Mouse (Mus musculus) CH12.LX (cell line): ENCODE measurements around the gene Jun. TPM values are rescaled to one million over a fixed set of nuclear protein-coding genes. Genes with fewer than 3 reads are reported as not detected.

Experiments used
- DNase-seq: peaks from one replicate; pipeline ENCODE4 v3.0.0-alpha.2; 2013; ENCODE audit errors: extremely low read depth
- H3K27ac ChIP-seq: 2 replicates; pipeline ENCODE4 v1.5.1; 2012; ENCODE audit warnings: low read depth, mild to moderate bottlenecking, control low read depth, moderate library complexity; ENCODE audit not compliant: insufficient read depth
- H3K27me3 ChIP-seq: replicated peaks from 2 replicates; pipeline ENCODE3; 2012; ENCODE audit warnings: inconsistent platforms
- H3K36me3 ChIP-seq, 2 experiments: replicated peaks in 1 of 2; 2 replicates each; pipeline versions ENCODE3 to v1.6.1; 2012; ENCODE audit warnings: inconsistent platforms in 1 of 2, low read length in 1 of 2, mild to moderate bottlenecking in 1 of 2, mixed read lengths in 1 of 2, moderate library complexity in 1 of 2; ENCODE audit not compliant: control insufficient read depth in 1 of 2, insufficient read depth in 1 of 2
- H3K4me1 ChIP-seq, 2 experiments: 2 replicates each; pipeline ENCODE4 v1.6.1; 2012; ENCODE audit warnings: inconsistent platforms in 1 of 2, moderate library complexity in 1 of 2; ENCODE audit not compliant: insufficient read depth in 2 of 2, control insufficient read depth in 1 of 2
- H3K4me2 ChIP-seq: 2 replicates; pipeline ENCODE4 v1.6.1; 2012; ENCODE audit warnings: low read depth, mild to moderate bottlenecking, control low read depth; ENCODE audit not compliant: poor library complexity, insufficient read depth, severe bottlenecking
- H3K4me3 ChIP-seq, 3 experiments: fragments of 150-350 bp in 1 of 3; sonication (generic) in 1 of 3; replicated peaks in 1 of 3; 2 replicates each; pipeline versions ENCODE3 to v1.5.1; 2011 to 2012; ENCODE audit warnings: low read depth in 2 of 3, low read length in 2 of 3, mild to moderate bottlenecking in 2 of 3, moderate library complexity in 2 of 3, control low read depth in 1 of 3, improper control_type of control experiment in 1 of 3, inconsistent platforms in 1 of 3, mixed read lengths in 1 of 3; ENCODE audit not compliant: poor library complexity in 1 of 3
- H3K79me2 ChIP-seq: replicated peaks from 2 replicates; pipeline ENCODE4 v1.6.1; 2012; ENCODE audit warnings: mild to moderate bottlenecking, moderate library complexity; ENCODE audit not compliant: control insufficient read depth, poor library complexity, insufficient read depth, severe bottlenecking; ENCODE audit errors: extremely low read depth
- H3K9ac ChIP-seq: 2 replicates; pipeline ENCODE4 v1.6.1; 2012; ENCODE audit warnings: low read depth, mild to moderate bottlenecking, control low read depth, moderate library complexity; ENCODE audit not compliant: insufficient read depth
- H3K9me3 ChIP-seq: replicated peaks from 2 replicates; pipeline ENCODE3; 2012; ENCODE audit warnings: low read length, inconsistent platforms, mixed read lengths
- CHD1 ChIP-seq: IDR thresholded peaks from 2 replicates; pipeline ENCODE4 v1.6.1; 2012; ENCODE audit warnings: low read depth, low read length, improper control_type of control experiment, inconsistent platforms
- ETS1 ChIP-seq: conservative IDR thresholded peaks from 2 replicates; pipeline ENCODE4 v1.6.1; 2012; ENCODE audit warnings: low read depth, mild to moderate bottlenecking, inconsistent platforms, low read length, improper control_type of control experiment, moderate library complexity
- GABPA ChIP-seq: IDR thresholded peaks from 2 replicates; pipeline ENCODE4 v1.6.1; 2012; ENCODE audit warnings: low read depth, low read length, improper control_type of control experiment, inconsistent platforms; ENCODE audit not compliant: insufficient replicate concordance
- IRF4 ChIP-seq: IDR thresholded peaks from 2 replicates; pipeline ENCODE4 v1.6.1; 2014; ENCODE audit warnings: low read depth, mild to moderate bottlenecking, inconsistent platforms, low read length, improper control_type of control experiment
- JUN ChIP-seq: IDR thresholded peaks from 2 replicates; pipeline ENCODE4 v1.6.1; 2011; ENCODE audit warnings: low read depth, mild to moderate bottlenecking, low read length, improper control_type of control experiment, moderate library complexity; ENCODE audit not compliant: insufficient read depth
- JUND ChIP-seq: conservative IDR thresholded peaks from 2 replicates; pipeline ENCODE4 v1.6.1; 2011; ENCODE audit warnings: low read depth, low read length, improper control_type of control experiment
- KAT2A ChIP-seq: IDR thresholded peaks from 2 replicates; pipeline ENCODE4 v1.6.1; 2012; ENCODE audit warnings: low read length, improper control_type of control experiment, inconsistent platforms; ENCODE audit not compliant: insufficient replicate concordance
- MAX ChIP-seq: IDR thresholded peaks from 2 replicates; pipeline ENCODE4 v1.6.1; 2011; ENCODE audit warnings: low read length, improper control_type of control experiment
- MXI1 ChIP-seq: IDR thresholded peaks from 2 replicates; pipeline ENCODE4 v1.6.1; 2011; ENCODE audit warnings: mild to moderate bottlenecking, low read depth, low read length, improper control_type of control experiment
- MYC ChIP-seq: IDR thresholded peaks from 2 replicates; pipeline ENCODE4 v1.6.1; 2011; ENCODE audit warnings: low read depth, mild to moderate bottlenecking, improper control_type of control experiment, low read length
- NELFE ChIP-seq: IDR thresholded peaks from 2 replicates; pipeline ENCODE4 v1.6.1; 2011; ENCODE audit warnings: low read depth, low read length, improper control_type of control experiment
- NRF1 ChIP-seq: IDR thresholded peaks from 2 replicates; pipeline ENCODE4 v1.6.1; 2014; ENCODE audit warnings: low read depth, mild to moderate bottlenecking, inconsistent platforms, low read length, improper control_type of control experiment, moderate library complexity
- POLR2AphosphoS2 ChIP-seq: IDR thresholded peaks from 2 replicates; pipeline ENCODE4 v1.6.1; 2011; ENCODE audit warnings: low read depth, low read length, improper control_type of control experiment
- RCOR1 ChIP-seq: conservative IDR thresholded peaks from 2 replicates; pipeline ENCODE4 v1.6.1; 2012; ENCODE audit warnings: low read depth, mild to moderate bottlenecking, inconsistent platforms, low read length, improper control_type of control experiment
- TBP ChIP-seq: conservative IDR thresholded peaks from 2 replicates; pipeline ENCODE4 v1.6.1; 2011; ENCODE audit warnings: low read depth, low read length, improper control_type of control experiment
- ZKSCAN1 ChIP-seq: IDR thresholded peaks from 2 replicates; pipeline ENCODE4 v1.6.1; 2012; ENCODE audit warnings: low read depth, inconsistent platforms, low read length, improper control_type of control experiment, borderline replicate concordance
- dilution Hi-C: fragments of 300-500 bp; cut with MboI; formaldehyde crosslinking; loops from 2 replicates; pipeline ENCODE4 v1.14.3; 2020; ENCODE audit warnings: low sequenced_read_pairs; ENCODE audit not compliant: extremely low pct_unique_long_range_greater_than_20kb, extremely low pct_ligation_motif_present
- in situ Hi-C: fragments of 300-500 bp; cut with MboI; formaldehyde crosslinking; loops from 3 replicates; pipeline ENCODE4 v1.14.3; 2019; ENCODE audit warnings: low sequenced_read_pairs, low pct_ligation_motif_present, low pct_unique_long_range_greater_than_20kb, mixed read lengths
- polyA plus RNA-seq: library from polyadenylated mRNA; unstranded; fragments of >175 nt; gene quantifications from 2 replicates; pipeline ENCODE4 v1.2.1, GENCODE M21; 2012; ENCODE audit warnings: low read depth; ENCODE audit not compliant: insufficient read length
- total RNA-seq, 2 experiments: library from RNA; depleted of rRNA; stranded (reverse); fragments of 300-350 nt in 1 of 2; fragments of >200 nt in 1 of 2; gene quantifications; 2 replicates each; pipeline ENCODE4 v1.2.3; 2012 to 2014

Jun gene
- total and polyA plus RNA-seq, 3 experiments: 7.2 to 15.0 (median 10.4) TPM

- DNase-seq: no peak
- no peak overlapping the region for H3K27ac ChIP-seq
- 0 out of 4 replicates have a peak, but pooled peaks cover 0 to 9% of the 10 kb centered on the region in 2 experiments for H3K4me1 ChIP-seq
Observed at GRCm38 (mm10) chr4:95082481-95083088, 30.6 kb upstream of the Jun start.

GRCm38 (mm10) chr4:95081632-95082031 lies 29.6 kb upstream of the Jun start:
- Histone ChIP-seq H3K9me3 (no peaks in the 10 kb centered on the region), H3K36me3 (no peaks in the 10 kb centered on the region), H3K9ac (no peak overlapping the region), H3K4me2 (no peak overlapping the region), H3K27me3 (no peaks in the 10 kb centered on the region), H3K4me3 (no peak overlapping the region), H3K27ac (no peak overlapping the region), H3K4me1 (0 out of 4 replicates have a peak, but pooled peaks cover 0 to 9% of the 10 kb centered on the region in 2 experiments), H3K79me2 (no peaks in the 10 kb centered on the region)
- dilution Hi-C loops (no loop called here), in situ Hi-C loops (no loop called here)
- TF ChIP-seq RCOR1: no peak
- TF ChIP-seq ETS1: no peak
- no peak for TF ChIP-seq KAT2A
- TF ChIP-seq NELFE: no peak
- TF ChIP-seq JUN: no peak
- no peak for TF ChIP-seq MXI1
- no peak for DNase-seq

More at GRCm38 (mm10) chr4:95082481-95083088, 30.6 kb upstream of the Jun start:
- TF ChIP-seq NELFE (no peak), MYC (no peak), CHD1 (no peak), MAX (no peak), NRF1 (no peak), JUND (no peak), GABPA (no peak), ZKSCAN1 (no peak), POLR2AphosphoS2 (no peak), JUN (no peak), TBP (no peak), IRF4 (no peak)
- Histone ChIP-seq H3K4me2 (no peak overlapping the region), H3K9ac (no peak overlapping the region), H3K36me3 (no peaks in the 10 kb centered on the region), H3K79me2 (no peaks in the 10 kb centered on the region), H3K9me3 (no peaks in the 10 kb centered on the region), H3K4me3 (no peak overlapping the region), H3K27me3 (no peaks in the 10 kb centered on the region)
- in situ Hi-C loops (no loop called here), dilution Hi-C loops (no loop called here)
